ENCODE assay signal across 12 mouse cellular contexts in the genomic region with DNA sequence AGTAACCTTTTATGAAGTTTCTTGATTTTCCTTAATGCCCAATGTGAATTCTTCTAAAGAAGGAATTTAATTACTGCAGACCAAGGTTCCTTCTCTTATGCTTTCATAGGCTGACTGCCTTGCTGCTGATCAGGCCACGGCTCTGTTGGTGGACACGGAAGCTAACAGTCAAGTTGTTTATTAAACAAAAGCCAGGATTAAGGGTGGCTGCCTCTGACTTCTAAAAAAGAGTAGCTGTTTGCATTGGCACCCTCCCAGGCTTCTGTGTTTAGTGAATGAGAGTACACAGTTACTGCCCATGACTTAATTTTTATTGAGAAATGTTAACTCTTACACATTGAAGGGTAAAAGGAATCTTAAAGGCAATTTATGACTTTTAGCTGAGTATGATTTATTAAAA.
DNase-seq lines count a peak whose midpoint lies in the region; ATAC-seq and TF ChIP-seq lines count a peak whose summit lies in the region.
"Had no signal": no experiment of that assay in that cellular context is flagged by ENCODE, and none has a peak within 500 bp of the region (broad histone marks: within the 10 kb centered on the region; RNA-seq: fewer than 3 reads in every experiment).

No protein-coding gene starts in this region.

- H3K36me3 ChIP-seq in forebrain, embryonic 14.5 days (ENCODE audit: control insufficient read depth, insufficient read depth, low read length), result no peaks in the 10 kb centered on the region
- 0 out of 2 replicates have a peak, but pooled peaks cover 3% of the 10 kb centered on the region for H3K36me3 ChIP-seq in forebrain, embryonic 12.5 days (replicated peaks)
- no peaks in the 10 kb centered on the region for H3K36me3 ChIP-seq in lung, embryonic 14.5 days (ENCODE audit: insufficient read depth)
- H3K36me3 ChIP-seq: midbrain, embryonic 12.5 days; neural tube, embryonic 15.5 days had no signal

- H3K9ac ChIP-seq in forebrain, embryonic 14.5 days (ENCODE audit: low read length), result no peak overlapping the region
- no peak overlapping the region for H3K9ac ChIP-seq in forebrain, embryonic 12.5 days
- no peak overlapping the region for H3K9ac ChIP-seq in lung, embryonic 14.5 days
- H3K9ac ChIP-seq: midbrain, embryonic 12.5 days; neural tube, embryonic 15.5 days had no signal

- no peaks in the 10 kb centered on the region; the same call in 1 of the 2 replicates for H3K9me3 ChIP-seq in forebrain, embryonic 14.5 days (replicated peaks; ENCODE audit: control insufficient read depth, low read length)
- H3K9me3 ChIP-seq in forebrain, embryonic 12.5 days, result no peaks in the 10 kb centered on the region
- H3K9me3 ChIP-seq in lung, embryonic 14.5 days (ENCODE audit: low read depth, low read length), result no peaks in the 10 kb centered on the region
- H3K9me3 ChIP-seq: midbrain, embryonic 12.5 days; neural tube, embryonic 15.5 days had no signal

- no peaks in the 10 kb centered on the region for H3K27me3 ChIP-seq in forebrain, embryonic 14.5 days (replicated peaks; ENCODE audit: control insufficient read depth, insufficient read depth, low read length)
- no peaks in the 10 kb centered on the region for H3K27me3 ChIP-seq in forebrain, embryonic 12.5 days
- no peaks in the 10 kb centered on the region for H3K27me3 ChIP-seq in lung, embryonic 14.5 days (ENCODE audit: insufficient read depth, low read length)
- H3K27me3 ChIP-seq: midbrain, embryonic 12.5 days; neural tube, embryonic 15.5 days had no signal

- 0 out of 2 replicates have a peak, but pooled peaks cover 6% of the 10 kb centered on the region for H3K4me1 ChIP-seq in forebrain, embryonic 14.5 days (ENCODE audit: control insufficient read depth, insufficient read depth, low read length)
- peaks cover 4% of the 10 kb centered on the region for H3K4me1 ChIP-seq in forebrain, embryonic 12.5 days
- H3K4me1 ChIP-seq in lung, embryonic 14.5 days (ENCODE audit: insufficient read depth), result no peaks in the 10 kb centered on the region; the same call in 1 of the 2 replicates
- H3K4me1 ChIP-seq: midbrain, embryonic 12.5 days had no signal

- DNase-seq in forebrain, embryonic 14.5 days (ENCODE audit: low spot score), result peak; percentile 8
- peak; percentile 20 to 46 for DNase-seq in urinary bladder, adult 18-20 months (ENCODE audit: low spot score in 2 of 2)
- no peak for DNase-seq in urinary bladder, postnatal 10 days (ENCODE audit: low spot score)
- DNase-seq in lung, embryonic 14.5 days, result peak; percentile 82
- no peak for DNase-seq in layer of hippocampus, postnatal 10 days (ENCODE audit: low spot score in 2 of 2)
- DNase-seq in testis, postnatal 10 days (ENCODE audit: low spot score), result no peak
- DNase-seq: thymus, postnatal 4 days had no signal

- H3K4me2 ChIP-seq in forebrain, embryonic 14.5 days (ENCODE audit: low read length), result no peak overlapping the region
- H3K4me2 ChIP-seq in forebrain, embryonic 12.5 days, result no peak overlapping the region
- no peak overlapping the region for H3K4me2 ChIP-seq in lung, embryonic 14.5 days
- H3K4me2 ChIP-seq: midbrain, embryonic 12.5 days; neural tube, embryonic 15.5 days had no signal

- H3K4me3 ChIP-seq in forebrain, embryonic 14.5 days (ENCODE audit: low read depth, low read length), result no peak overlapping the region
- H3K4me3 ChIP-seq in forebrain, embryonic 12.5 days (replicated peaks), result no peak overlapping the region
- no peak overlapping the region for H3K4me3 ChIP-seq in lung, embryonic 14.5 days (ENCODE audit: low read depth, low read length)
- H3K4me3 ChIP-seq: midbrain, embryonic 12.5 days; neural tube, embryonic 15.5 days had no signal

- H3K27ac ChIP-seq in forebrain, embryonic 14.5 days (ENCODE audit: low read depth, low read length), result no peak overlapping the region
- H3K27ac ChIP-seq in forebrain, embryonic 12.5 days, result no peak overlapping the region
- no peak overlapping the region for H3K27ac ChIP-seq in lung, embryonic 14.5 days (ENCODE audit: low read depth)
- H3K27ac ChIP-seq: midbrain, embryonic 12.5 days; neural tube, embryonic 15.5 days had no signal

- TF ChIP-seq CTCF in lung, embryonic 14.5 days (IDR thresholded peaks at IDR 0.05; ENCODE audit: low read depth), result no peak

- ATAC-seq in forebrain, embryonic 14.5 days, result no peak
- ATAC-seq in forebrain, embryonic 12.5 days (ENCODE audit: low FRiP score), result no peak
- peak; percentile 25; the same call in 1 of the 2 replicates for ATAC-seq in lung, embryonic 14.5 days (ENCODE audit: insufficient read depth)
- no peak for ATAC-seq in inflammation-experienced regulatory T-cells, adult 6 months
- ATAC-seq: hindbrain, embryonic 16.5 days had no signal

- 46% methylated on average over 2 of the region's 2 CpGs for WGBS in forebrain, embryonic 14.5 days
- 42% methylated on average over 2 of the region's 2 CpGs for WGBS in forebrain, embryonic 12.5 days
- WGBS in lung, embryonic 14.5 days, result 33% methylated on average over 2 of the region's 2 CpGs

Comparison
In these comparisons a context has a peak if more than half of its experiments do, and no peak if none do; other contexts are left out.
1. DNase-seq: peak in forebrain, embryonic 14.5 days (single experiment), urinary bladder, adult 18-20 months (2 of 2) and lung, embryonic 14.5 days (single experiment); none in urinary bladder, postnatal 10 days (single experiment), layer of hippocampus, postnatal 10 days (0 of 2) and testis, postnatal 10 days (single experiment).